Mouse (Mus musculus): ENCODE data around the gene Mmp1b.

DNA sequence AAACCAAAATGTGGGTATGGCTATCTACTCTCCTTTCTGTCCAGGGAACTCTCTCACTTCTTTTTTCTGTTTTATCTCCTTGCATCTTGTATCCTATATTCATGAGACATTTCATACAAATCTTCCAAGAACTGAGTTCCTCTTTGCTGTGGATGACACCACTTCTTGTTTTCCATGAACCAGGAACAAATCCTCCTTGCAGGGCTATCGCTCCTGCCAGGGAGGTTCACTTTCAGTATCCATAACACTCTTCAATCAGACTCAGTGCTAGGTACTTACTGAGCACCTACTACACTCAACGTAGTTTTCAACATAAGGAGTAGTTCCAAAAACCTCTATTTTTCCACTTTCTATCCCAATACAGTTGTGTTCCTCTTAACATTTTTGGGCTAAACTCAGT, 42.3 kb downstream of the Mmp1b start:
- no peak for TF ChIP-seq CTCF (IDR thresholded peaks at IDR 0.05; ENCODE audit: borderline replicate concordance, insufficient read depth, low read depth, low read length)
- no peak for TF ChIP-seq POLR2A (IDR thresholded peaks at IDR 0.05; ENCODE audit: borderline replicate concordance, insufficient read depth, low read length)

All from cerebellum, adult 2 months (tissue).